Mouse (Mus musculus): ENCODE results near the gene Efcab9.

GRCm38 (mm10) chr11:32568060-32568459 is 36.2 kb upstream of the Efcab9 start:
- TF ChIP-seq POLR2A (IDR thresholded peaks at IDR 0.05; ENCODE audit: borderline replicate concordance, extremely low read depth, low read depth, low read length) (no peak), CTCF (IDR thresholded peaks at IDR 0.05; ENCODE audit: insufficient read depth, low read length) (no peak)

Data from lung, adult 2 months (tissue).